Mouse (Mus musculus) kidney, adult 2 months (tissue): ENCODE results near the gene Nrxn3. TPM values are rescaled to one million over a fixed set of nuclear protein-coding genes. Genes with fewer than 3 reads are reported as not detected.

Experiments
- DNase-seq: peaks from one replicate; pipeline ENCODE4 v3.0.0; 2021
- H3K27ac ChIP-seq: fragments of 200-500 bp; 2 replicates; pipeline ENCODE4 v1.5.1; 2012; ENCODE audit warnings: low read depth, low read length, control low read depth, inconsistent platforms; ENCODE audit not compliant: insufficient read depth
- H3K27me3 ChIP-seq: fragments of 200-500 bp; replicated peaks from 2 replicates; pipeline ENCODE4 v1.6.1; 2012; ENCODE audit warnings: mild to moderate bottlenecking, moderate library complexity, low read length, inconsistent platforms; ENCODE audit not compliant: control insufficient read depth, insufficient read depth
- H3K36me3 ChIP-seq: fragments of 200-500 bp; 2 replicates; pipeline ENCODE4 v1.6.1; 2012; ENCODE audit warnings: mild to moderate bottlenecking, moderate library complexity, low read length, inconsistent platforms; ENCODE audit not compliant: control insufficient read depth, insufficient read depth
- H3K4me1 ChIP-seq: fragments of 200-500 bp; 2 replicates; pipeline ENCODE4 v1.6.1; 2011; ENCODE audit warnings: low read length; ENCODE audit not compliant: control insufficient read depth, insufficient read depth
- H3K4me3 ChIP-seq: fragments of 200-500 bp; 2 replicates; pipeline ENCODE4 v1.5.1; 2011; ENCODE audit warnings: mild to moderate bottlenecking, low read depth, low read length, control low read depth; ENCODE audit not compliant: insufficient read depth
- CTCF ChIP-seq: fragments of 200-500 bp; conservative IDR thresholded peaks from 2 replicates; pipeline ENCODE4 v1.5.1; 2011; ENCODE audit warnings: low read depth, mild to moderate bottlenecking, control low read depth, low read length, moderate library complexity, mixed read lengths; ENCODE audit not compliant: insufficient read depth, insufficient read length
- POLR2A ChIP-seq: fragments of 200-500 bp; IDR thresholded peaks from one replicate; pipeline ENCODE4 v1.6.1; 2011; ENCODE audit warnings: low read depth, low read length, control low read depth
- WGBS: fragments of 180-500 bp; shearing (Covaris S2); methylation state at CpG from one replicate; pipeline ENCODE4 v1.1.7; 2018; 5-methylcytosine and 5-hydroxymethylcytosine counted together
- polyA plus RNA-seq: library from polyadenylated mRNA; depleted of rRNA; stranded (reverse); fragments of >200 nt; gene quantifications from 2 replicates; pipeline ENCODE4 v1.2.3, GENCODE M21; 2012

Nrxn3 gene
- polyA plus RNA-seq, 1 experiment, result 0.39 TPM

- no peak for TF ChIP-seq CTCF
- no peak for TF ChIP-seq POLR2A
- DNase-seq, result no peak
- Histone ChIP-seq H3K4me3 (no peak overlapping the region), H3K27me3 (no peaks in the 10 kb centered on the region), H3K4me1 (no peaks in the 10 kb centered on the region), H3K27ac (no peak overlapping the region), H3K36me3 (no peaks in the 10 kb centered on the region)
- 86% methylated on average over 14 of the region's 14 CpGs for WGBS
These were observed 999.8 kb downstream of the Nrxn3 start for GRCm38 (mm10) chr12:89722462-89722861.

GRCm38 (mm10) chr12:89724048-89724447 lies 1001.4 kb downstream of the Nrxn3 start:
- H3K4me3 ChIP-seq, result no peak overlapping the region
- no peaks in the 10 kb centered on the region for H3K36me3 ChIP-seq
- H3K27ac ChIP-seq, result no peak overlapping the region
- H3K27me3 ChIP-seq, result no peaks in the 10 kb centered on the region
- 55% methylated on average over 3 of the region's 3 CpGs for WGBS
- TF ChIP-seq CTCF (no peak), POLR2A (no peak)
- no peak for DNase-seq
- H3K4me1 ChIP-seq, result no peaks in the 10 kb centered on the region

GRCm38 (mm10) chr12:89742326-89742725 lies 1019.6 kb downstream of the Nrxn3 start:
- Histone ChIP-seq H3K4me3 (no peak overlapping the region), H3K36me3 (no peaks in the 10 kb centered on the region)

GRCm38 (mm10) chr12:89742796-89743195 lies 1020.1 kb downstream of the Nrxn3 start:
- Histone ChIP-seq H3K36me3 (no peaks in the 10 kb centered on the region), H3K4me1 (no peaks in the 10 kb centered on the region), H3K27ac (no peak overlapping the region), H3K27me3 (no peaks in the 10 kb centered on the region), H3K4me3 (no peak overlapping the region)
- 66% methylated on average over 2 of the region's 2 CpGs for WGBS
- TF ChIP-seq POLR2A (no peak), CTCF (no peak)
- no peak for DNase-seq

More at GRCm38 (mm10) chr12:89742326-89742725, 1019.6 kb downstream of the Nrxn3 start:
- no peaks in the 10 kb centered on the region for H3K27me3 ChIP-seq
- no peak for DNase-seq
- TF ChIP-seq CTCF (no peak), POLR2A (no peak)
- H3K27ac ChIP-seq, result no peak overlapping the region
- WGBS, result 62% methylated on average over 1 of the region's 1 CpGs
- H3K4me1 ChIP-seq, result no peaks in the 10 kb centered on the region

- Histone ChIP-seq H3K4me3 (no peak overlapping the region), H3K4me1 (no peaks in the 10 kb centered on the region), H3K27ac (no peak overlapping the region), H3K36me3 (no peaks in the 10 kb centered on the region), H3K27me3 (no peaks in the 10 kb centered on the region)
- TF ChIP-seq POLR2A (no peak), CTCF (no peak)
- WGBS, result 28% methylated on average over 10 of the region's 10 CpGs
- no peak for DNase-seq
These were observed 1041.8 kb downstream of the Nrxn3 start for GRCm38 (mm10) chr12:89764191-89765082.

GRCm38 (mm10) chr12:89765179-89765578 lies 1042.5 kb downstream of the Nrxn3 start:
- no peaks in the 10 kb centered on the region for H3K4me1 ChIP-seq
- H3K36me3 ChIP-seq, result no peaks in the 10 kb centered on the region
- no peak for TF ChIP-seq CTCF
- no peak for TF ChIP-seq POLR2A
- no peak overlapping the region for H3K27ac ChIP-seq
- no peak overlapping the region for H3K4me3 ChIP-seq
- 76% methylated on average over 2 of the region's 2 CpGs for WGBS
- no peaks in the 10 kb centered on the region for H3K27me3 ChIP-seq
- no peak for DNase-seq

- 81% methylated on average over 3 of the region's 3 CpGs for WGBS
- no peaks in the 10 kb centered on the region for H3K27me3 ChIP-seq
- DNase-seq, result no peak
- no peaks in the 10 kb centered on the region for H3K4me1 ChIP-seq
- no peaks in the 10 kb centered on the region for H3K36me3 ChIP-seq
- TF ChIP-seq POLR2A (no peak), CTCF (no peak)
- H3K27ac ChIP-seq, result no peak overlapping the region
- no peak overlapping the region for H3K4me3 ChIP-seq
These were observed 1066.1 kb downstream of the Nrxn3 start for GRCm38 (mm10) chr12:89788794-89789193.
